Mouse (Mus musculus) forebrain, embryonic 11.5 days (tissue): ENCODE data around the gene Polr2i. TPM values are rescaled to one million over a fixed set of nuclear protein-coding genes. Genes with fewer than 3 reads are reported as not detected.

Experiments
- ATAC-seq: fragments of 200-750 bp; cut with Nextera tagmentation; replicated peaks from 2 replicates; pipeline ENCODE4 v1.8.0; 2017; ENCODE audit warnings: moderate TSS enrichment; ENCODE audit not compliant: low FRiP score
- DNase-seq: peaks from one replicate; pipeline ENCODE4 v3.0.0-alpha.2; 2017; ENCODE audit warnings: low spot score
- H3K27ac ChIP-seq: fragments of 300-500 bp; sonication (generic); 2 replicates; pipeline ENCODE4 v1.5.1; 2014; ENCODE audit warnings: low read depth, low read length
- H3K27me3 ChIP-seq: fragments of 300-500 bp; sonication (generic); 2 replicates; pipeline ENCODE4 v1.6.1; 2014; ENCODE audit warnings: mild to moderate bottlenecking, low read length, mixed read lengths; ENCODE audit not compliant: control insufficient read depth, insufficient read depth
- H3K36me3 ChIP-seq: fragments of 300-500 bp; sonication (generic); 2 replicates; pipeline ENCODE4 v1.6.1; 2014; ENCODE audit warnings: mild to moderate bottlenecking, low read length, moderate library complexity, mixed read lengths; ENCODE audit not compliant: control insufficient read depth, insufficient read depth
- H3K4me1 ChIP-seq: fragments of 300-500 bp; sonication (generic); replicated peaks from 2 replicates; pipeline ENCODE4 v1.6.1; 2014; ENCODE audit warnings: low read length, mixed read lengths; ENCODE audit not compliant: control insufficient read depth, insufficient read depth
- H3K4me2 ChIP-seq: fragments of 300-500 bp; sonication (generic); 2 replicates; pipeline ENCODE4 v1.6.1; 2014; ENCODE audit warnings: low read depth, mild to moderate bottlenecking, low read length, moderate library complexity, mixed read lengths; ENCODE audit not compliant: severe bottlenecking
- H3K4me3 ChIP-seq: fragments of 300-500 bp; sonication (generic); 2 replicates; pipeline ENCODE4 v1.5.1; 2014; ENCODE audit warnings: low read depth, low read length
- H3K9ac ChIP-seq: fragments of 300-500 bp; sonication (generic); 2 replicates; pipeline ENCODE4 v1.6.1; 2014; ENCODE audit warnings: low read length
- H3K9me3 ChIP-seq: fragments of 300-500 bp; sonication (generic); 2 replicates; pipeline ENCODE4 v1.6.1; 2016; ENCODE audit warnings: low read length, mixed read lengths; ENCODE audit not compliant: control insufficient read depth
- WGBS: fragments of 180-500 bp; shearing (Covaris S2); extraction: QIAGEN DNeasy Blood & Tissue Kit; methylation state at CpG from one replicate; pipeline ENCODE4 v1.1.7; 2014; 5-methylcytosine and 5-hydroxymethylcytosine counted together
- polyA plus RNA-seq: library from polyadenylated mRNA; unstranded; fragments of >200 nt; fragmentation: Nextera tagmentation; extraction: Ambion mirVana; gene quantifications from 2 replicates; pipeline ENCODE4 v1.2.1, GENCODE M21; 2014

The Polr2i gene
- polyA plus RNA-seq, 1 experiment from 2014 or later = 166 TPM

DNA sequence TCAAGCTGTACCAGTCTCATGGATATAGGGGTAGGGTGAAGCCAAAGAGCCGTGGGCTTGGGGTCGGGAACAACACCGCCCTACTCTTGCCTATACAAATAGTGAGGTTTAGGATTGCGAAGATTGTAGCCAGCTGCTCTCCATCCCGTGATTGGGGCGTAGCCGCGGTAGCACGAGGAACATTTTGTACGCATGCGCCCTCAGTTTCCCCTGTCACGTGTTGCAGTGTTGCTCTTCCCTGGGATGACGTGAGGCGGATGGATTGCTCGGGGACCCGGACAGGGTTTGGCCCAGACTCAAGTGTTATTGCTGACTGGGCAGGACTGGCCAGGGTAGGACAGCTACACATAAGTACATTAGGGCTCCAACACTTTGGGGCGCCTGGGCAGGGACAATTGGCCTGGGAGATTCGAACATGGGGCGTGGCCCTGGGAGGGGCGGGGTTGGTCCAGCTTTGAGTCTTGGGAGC, 49.0 kb downstream of the Polr2i start:
- no peaks in the 10 kb centered on the region for H3K9me3 ChIP-seq
- DNase-seq (peak; percentile 88), ATAC-seq (peak; percentile 87)
- peaks cover 2% of the 10 kb centered on the region; the same call in 1 of the 2 replicates for H3K4me1 ChIP-seq
- no peaks in the 10 kb centered on the region for H3K36me3 ChIP-seq
- H3K4me3 ChIP-seq = peak overlapping the region; percentile 74
- peak overlapping the region; percentile 86 for H3K4me2 ChIP-seq
- peak overlapping the region; percentile 64 for H3K9ac ChIP-seq
- peak overlapping the region; percentile 90 for H3K27ac ChIP-seq
- H3K27me3 ChIP-seq = no peaks in the 10 kb centered on the region
- under 1% methylated on average over 20 of the region's 20 CpGs for WGBS

- no peak for DNase-seq
- Histone ChIP-seq H3K4me2 (no peak overlapping the region), H3K4me1 (peaks cover 2% of the 10 kb centered on the region; the same call in 1 of the 2 replicates), H3K9me3 (no peaks in the 10 kb centered on the region), H3K27me3 (no peaks in the 10 kb centered on the region), H3K36me3 (no peaks in the 10 kb centered on the region), H3K4me3 (no peak overlapping the region), H3K27ac (no peak overlapping the region), H3K9ac (no peak overlapping the region)
- ATAC-seq = no peak
- WGBS = 77% methylated on average over 4 of the region's 4 CpGs
Measured at GRCm38 (mm10) chr7:30281522-30281921, 49.8 kb downstream of the Polr2i start.

GRCm38 (mm10) chr7:30282740-30283139, 51.0 kb downstream of the Polr2i start:
- Histone ChIP-seq H3K4me2 (no peak overlapping the region), H3K36me3 (no peaks in the 10 kb centered on the region), H3K4me3 (no peak overlapping the region), H3K27ac (no peak overlapping the region), H3K9ac (no peak overlapping the region), H3K4me1 (peaks cover 2% of the 10 kb centered on the region; the same call in 1 of the 2 replicates), H3K9me3 (no peaks in the 10 kb centered on the region), H3K27me3 (no peaks in the 10 kb centered on the region)
- ATAC-seq (no peak), DNase-seq (no peak)
- 85% methylated on average over 7 of the region's 7 CpGs for WGBS

Other genes starting within 250 kb of the Polr2i start
- gene Zfp568, start 248.0 kb upstream of the Polr2i start, polyA plus RNA-seq = 13.6 and 15.3 TPM in 2 replicates
- gene Zfp14, start 180.6 kb upstream of the Polr2i start, polyA plus RNA-seq = 5.6 and 6.2 TPM in 2 replicates
- gene Zfp82, start 159.0 kb upstream of the Polr2i start, polyA plus RNA-seq = 6.6 and 7.5 TPM in 2 replicates
- 1.9 and 2.9 TPM in 2 replicates for gene Gm26920, start 141.5 kb upstream of the Polr2i start, polyA plus RNA-seq
- gene Zfp566, start 141.4 kb upstream of the Polr2i start, polyA plus RNA-seq = 12.8 and 13.8 TPM in 2 replicates
- 121 and 124 TPM in 2 replicates for gene Zfp260, start 137.2 kb upstream of the Polr2i start, polyA plus RNA-seq
- 12.6 and 15.3 TPM in 2 replicates for gene Zfp382, start 110.0 kb upstream of the Polr2i start, polyA plus RNA-seq
- 14.0 and 15.5 TPM in 2 replicates for gene Zfp146, start 62.2 kb upstream of the Polr2i start, polyA plus RNA-seq
- gene Cox7a1, start 47.8 kb upstream of the Polr2i start, polyA plus RNA-seq = 3.5 and 3.9 TPM in 2 replicates
- gene Capns1, start 33.1 kb upstream of the Polr2i start, polyA plus RNA-seq = 39.7 and 47.7 TPM in 2 replicates
- gene Tbcb, start 324 bp downstream of the Polr2i start, polyA plus RNA-seq = 235 and 270 TPM in 2 replicates
- not detected in 2 replicates for gene Ovol3, start 3.8 kb downstream of the Polr2i start, polyA plus RNA-seq
- 0.13 and 0.56 TPM in 2 replicates for gene Thap8, start 48.1 kb downstream of the Polr2i start, polyA plus RNA-seq
- gene Wdr62, start 48.5 kb downstream of the Polr2i start, polyA plus RNA-seq = 21.7 and 26.4 TPM in 2 replicates
- 98.8 and 110 TPM in 2 replicates for gene Clip3, start 59.8 kb downstream of the Polr2i start, polyA plus RNA-seq
- gene Alkbh6, start 76.8 kb downstream of the Polr2i start, polyA plus RNA-seq = 71.3 and 83.8 TPM in 2 replicates
- gene Syne4, start 82.9 kb downstream of the Polr2i start, polyA plus RNA-seq = 29.2 and 30.2 TPM in 2 replicates
- not detected in 2 replicates for gene E130208F15Rik, start 89.8 kb downstream of the Polr2i start, polyA plus RNA-seq
- gene Sdhaf1, start 91.9 kb downstream of the Polr2i start, polyA plus RNA-seq = 21.8 and 23.5 TPM in 2 replicates
- 7.2 TPM in 2 replicates for gene Lrfn3, start 130.8 kb downstream of the Polr2i start, polyA plus RNA-seq
- 9.6 and 15.2 TPM in 2 replicates for gene Tyrobp, start 181.8 kb downstream of the Polr2i start, polyA plus RNA-seq
- gene Hcst, start 187.9 kb downstream of the Polr2i start, polyA plus RNA-seq = 1.0 TPM in 1 of 2 replicates, not detected in the other
- 1.3 and 1.6 TPM in 2 replicates for gene Nfkbid, start 189.8 kb downstream of the Polr2i start, polyA plus RNA-seq
- 99.2 and 108 TPM in 2 replicates for gene Aplp1, start 213.6 kb downstream of the Polr2i start, polyA plus RNA-seq
- gene Kirrel2, start 225.7 kb downstream of the Polr2i start, polyA plus RNA-seq = 0.55 and 0.61 TPM in 2 replicates
- gene Nphs1, start 226.4 kb downstream of the Polr2i start, polyA plus RNA-seq = 0.21 and 0.24 TPM in 2 replicates